Mouse (Mus musculus): ENCODE results near the gene Tmprss11a.

DNA sequence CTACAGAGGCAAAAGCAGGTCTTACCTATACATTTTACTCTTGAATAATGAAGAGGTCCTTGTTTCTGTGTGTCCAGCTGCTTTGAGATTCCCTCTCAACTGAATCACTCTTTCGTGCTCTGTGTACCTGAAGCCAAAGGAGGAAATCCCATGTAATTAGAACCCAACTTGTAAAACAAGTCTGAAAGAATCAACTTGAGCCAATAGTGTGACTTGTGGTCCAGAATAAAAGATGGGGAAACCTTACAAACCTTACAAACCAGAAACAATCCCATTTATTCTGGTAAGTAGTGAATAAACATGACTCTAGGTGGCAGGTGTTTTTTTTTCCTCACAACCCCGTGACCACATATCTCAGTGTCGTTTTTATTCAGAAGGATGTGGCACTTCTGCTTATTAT lies 95.5 kb downstream of the Tmprss11a start, which contains the start of gene Tmprss11d:
- TF ChIP-seq EP300 (IDR thresholded peaks at IDR 0.05; ENCODE audit: insufficient read depth, low read depth, low read length) = no peak
- no peak for TF ChIP-seq CTCF (IDR thresholded peaks at IDR 0.05; ENCODE audit: low read depth, low read length)

All from ES-Bruce4 (cell line).